Comparison of ENCODE assay signal across 11 mouse cellular contexts in the genomic region with DNA sequence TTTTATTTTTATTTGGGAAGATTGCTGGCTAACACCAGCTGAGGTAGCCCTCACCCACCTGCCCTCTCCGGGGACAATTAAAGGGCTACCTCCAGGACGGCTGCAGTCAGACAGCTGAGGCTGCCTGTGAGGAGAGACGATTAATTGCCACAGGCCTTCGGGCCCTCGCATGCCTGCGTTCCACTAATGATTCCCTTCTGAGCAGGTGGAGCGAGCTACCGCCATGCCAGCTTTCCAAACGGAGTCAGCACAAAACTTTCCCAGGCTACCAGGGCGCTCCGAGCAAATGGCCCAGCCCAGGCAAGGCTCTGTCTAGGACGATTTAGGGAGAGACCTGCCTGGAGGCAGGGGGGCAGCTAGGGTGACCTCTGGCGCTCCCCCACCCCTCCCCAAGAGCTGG. TPM values are rescaled to one million over a fixed set of nuclear protein-coding genes. Genes with fewer than 3 reads are reported as not detected.
A peak's percentile ranks its signal among the peaks of the same experiment; 100 is the strongest.
DNase-seq lines count a peak whose midpoint lies in the region; ATAC-seq and TF ChIP-seq lines count a peak whose summit lies in the region.
"Had no signal": no experiment of that assay in that cellular context is flagged by ENCODE, and none has a peak within 500 bp of the region (broad histone marks: within the 10 kb centered on the region; RNA-seq: fewer than 3 reads in every experiment).

No protein-coding gene starts in this region.

- 39% methylated on average over 13 of the region's 13 CpGs for WGBS in forebrain, embryonic 12.5 days
- 24% methylated on average over 13 of the region's 13 CpGs for WGBS in hindbrain, postnatal 0 days
- WGBS in midbrain, postnatal 0 days = 28% methylated on average over 13 of the region's 13 CpGs

- TF ChIP-seq CTCF in hindbrain, postnatal 0 days (IDR thresholded peaks at IDR 0.05; ENCODE audit: low read depth) = no peak
- TF ChIP-seq CTCF in midbrain, postnatal 0 days (IDR thresholded peaks at IDR 0.05) = no peak

- H3K4me1 ChIP-seq in forebrain, embryonic 12.5 days = peaks cover 32% of the 10 kb centered on the region
- no peaks in the 10 kb centered on the region for H3K4me1 ChIP-seq in hindbrain, postnatal 0 days (ENCODE audit: insufficient read depth, low read length)
- H3K4me1 ChIP-seq in midbrain, postnatal 0 days (ENCODE audit: insufficient read depth, low read length) = peaks cover 13% of the 10 kb centered on the region; the same call in 1 of the 2 replicates

- H3K4me2 ChIP-seq in forebrain, embryonic 12.5 days = no peak overlapping the region
- H3K4me2 ChIP-seq in hindbrain, postnatal 0 days (ENCODE audit: low read depth, low read length) = no peak overlapping the region
- no peak overlapping the region; the same call in 1 of the 2 replicates for H3K4me2 ChIP-seq in midbrain, postnatal 0 days (ENCODE audit: low read depth, low read length, poor library complexity, severe bottlenecking)
- H3K4me2 ChIP-seq: limb, embryonic 15.5 days had no signal

- no peak overlapping the region for H3K9ac ChIP-seq in forebrain, embryonic 12.5 days
- no peak overlapping the region for H3K9ac ChIP-seq in hindbrain, postnatal 0 days (replicated peaks; ENCODE audit: low read length)
- no peak overlapping the region for H3K9ac ChIP-seq in midbrain, postnatal 0 days (replicated peaks; ENCODE audit: low read length, poor library complexity, severe bottlenecking)
- H3K9ac ChIP-seq: limb, embryonic 15.5 days had no signal

- DNase-seq in embryo, embryonic 10 days (ENCODE audit: low spot score) = peak; percentile 27
- DNase-seq in embryo, embryonic 9.5 days (ENCODE audit: extremely low spot score) = no peak
- no peak for DNase-seq in hindbrain, postnatal 0 days (ENCODE audit: low spot score)
- DNase-seq in midbrain, postnatal 0 days (ENCODE audit: low spot score) = no peak
- no peak for DNase-seq in left cerebral cortex, adult 11 months (ENCODE audit: low spot score)
- no peak for DNase-seq in heart, postnatal 25 days (ENCODE audit: low spot score)
- no peak for DNase-seq in thymus, adult 18-20 months
- DNase-seq: cerebellum, postnatal 36 days; heart, adult 2 months had no signal

- peak; percentile 78 for ATAC-seq in forebrain, embryonic 12.5 days (ENCODE audit: low FRiP score)
- peak; percentile 5; the same call in 1 of the 2 replicates for ATAC-seq in hindbrain, postnatal 0 days
- ATAC-seq in midbrain, postnatal 0 days (ENCODE audit: low FRiP score) = no peak

- H3K27me3 ChIP-seq in forebrain, embryonic 12.5 days = peaks cover 11% of the 10 kb centered on the region; the same call in 1 of the 2 replicates
- no peaks in the 10 kb centered on the region for H3K27me3 ChIP-seq in hindbrain, postnatal 0 days (ENCODE audit: insufficient read depth, low read length)
- H3K27me3 ChIP-seq in midbrain, postnatal 0 days (ENCODE audit: insufficient read depth, low read length) = no peaks in the 10 kb centered on the region
- H3K27me3 ChIP-seq: limb, embryonic 15.5 days had no signal

- no peaks in the 10 kb centered on the region for H3K36me3 ChIP-seq in forebrain, embryonic 12.5 days (replicated peaks)
- no peaks in the 10 kb centered on the region for H3K36me3 ChIP-seq in hindbrain, postnatal 0 days (ENCODE audit: insufficient read depth, low read length)
- H3K36me3 ChIP-seq in midbrain, postnatal 0 days (ENCODE audit: insufficient read depth, low read length) = no peaks in the 10 kb centered on the region
- H3K36me3 ChIP-seq: limb, embryonic 15.5 days had no signal

- peak overlapping the region; percentile 63; the same call in 1 of the 2 replicates for H3K27ac ChIP-seq in forebrain, embryonic 12.5 days
- H3K27ac ChIP-seq in hindbrain, postnatal 0 days = no peak overlapping the region
- H3K27ac ChIP-seq in midbrain, postnatal 0 days (ENCODE audit: low read depth, low read length) = peak overlapping the region; percentile 43; the same call in 1 of the 2 replicates
- H3K27ac ChIP-seq: heart, adult 2 months; limb, embryonic 15.5 days had no signal

- intact Hi-C loops in heart, postnatal 25 days (cut with DNase I) = no loop called here

- H3K9me3 ChIP-seq in forebrain, embryonic 12.5 days = no peaks in the 10 kb centered on the region
- no peaks in the 10 kb centered on the region for H3K9me3 ChIP-seq in hindbrain, postnatal 0 days (ENCODE audit: low read length)
- no peaks in the 10 kb centered on the region for H3K9me3 ChIP-seq in midbrain, postnatal 0 days (ENCODE audit: low read length)
- H3K9me3 ChIP-seq: limb, embryonic 15.5 days had no signal

- no peak overlapping the region for H3K4me3 ChIP-seq in forebrain, embryonic 12.5 days (replicated peaks)
- no peak overlapping the region for H3K4me3 ChIP-seq in hindbrain, postnatal 0 days (ENCODE audit: low read length)
- H3K4me3 ChIP-seq in midbrain, postnatal 0 days (ENCODE audit: low read depth, low read length) = no peak overlapping the region
- H3K4me3 ChIP-seq: heart, adult 2 months; limb, embryonic 15.5 days had no signal

RNA-seq across cellular contexts. Expression of a gene that starts 28.2 kb away (rescaled TPM):
- polyA plus RNA-seq in forebrain, embryonic 12.5 days (2016; fragmentation: Nextera tagmentation; extraction: Ambion mirVana) = 96.5 and 99.3 TPM in 2 replicates
- total RNA-seq in hindbrain, postnatal 0 days (2014; rRNA removed) = 186 and 211 TPM in 2 replicates
- 131 and 134 TPM in 2 replicates for polyA plus RNA-seq in hindbrain, postnatal 0 days (2015; fragmentation: Nextera tagmentation; extraction: Ambion mirVana)
- 133 and 163 TPM in 2 replicates for total RNA-seq in midbrain, postnatal 0 days (2014; rRNA removed)
- 133 and 134 TPM in 2 replicates for polyA plus RNA-seq in midbrain, postnatal 0 days (2015; fragmentation: Nextera tagmentation; extraction: Ambion mirVana)
- total RNA-seq in heart, postnatal 25 days (2021) = 10 to 100 TPM; 50.4 to 52.5 TPM
